Mouse (Mus musculus) thymus, adult 2 months (tissue): ENCODE measurements around the gene Cmtm5.

ENCODE experiments used
- CTCF ChIP-seq: fragments of 200-500 bp; IDR thresholded peaks from 2 replicates; pipeline ENCODE4 v1.5.1; 2012; ENCODE audit warnings: mild to moderate bottlenecking, control low read depth, low read length, moderate library complexity, borderline replicate concordance; ENCODE audit not compliant: control insufficient read depth, poor library complexity, insufficient read depth; ENCODE audit errors: extremely low read depth
- POLR2A ChIP-seq: fragments of 200-500 bp; IDR thresholded peaks from 2 replicates; pipeline ENCODE4 v1.6.1; 2012; ENCODE audit warnings: mild to moderate bottlenecking, low read length, control low read depth, moderate library complexity; ENCODE audit not compliant: control insufficient read depth, poor library complexity, insufficient read depth; ENCODE audit errors: extremely low read depth

DNA sequence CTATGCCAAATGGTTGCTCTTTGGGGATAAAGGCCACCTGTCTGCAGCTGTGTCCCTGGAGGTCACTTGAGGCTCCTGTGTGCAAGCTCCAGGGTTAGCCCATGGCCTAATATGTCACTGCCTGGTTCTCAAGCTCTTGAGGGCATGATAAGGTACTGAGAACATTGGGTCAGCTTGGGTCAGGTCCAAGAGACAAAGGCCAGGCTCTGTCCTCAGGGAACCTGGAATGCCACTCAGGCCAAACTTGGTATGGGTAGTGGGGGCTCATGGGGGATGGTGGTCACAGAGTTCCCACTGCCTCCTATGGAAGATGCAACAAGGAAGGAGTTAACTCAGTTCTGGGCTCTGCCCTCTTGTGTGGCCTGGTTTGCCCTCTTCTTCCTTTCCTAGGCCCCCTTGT lies 32.3 kb downstream of the Cmtm5 start:
- no peak for TF ChIP-seq CTCF
- TF ChIP-seq POLR2A, result no peak
